Mouse (Mus musculus) heart, adult 2 months (tissue): Measurements from ENCODE around the gene Vwa1. TPM values are rescaled to one million over a fixed set of nuclear protein-coding genes. Genes with fewer than 3 reads are reported as not detected.

Experiments used
- DNase-seq, 2 experiments: peaks; one replicate each; pipeline ENCODE4 v3.0.0; 2021
- H3K27ac ChIP-seq: fragments of 200-600 bp; 2 replicates; pipeline ENCODE4 v1.8.1; 2022
- H3K27me3 ChIP-seq: fragments of 200-500 bp; 2 replicates; pipeline ENCODE4 v1.6.1; 2012; ENCODE audit warnings: mild to moderate bottlenecking, low read length, inconsistent platforms, mixed read lengths; ENCODE audit not compliant: control insufficient read depth, insufficient read depth
- H3K36me3 ChIP-seq: fragments of 200-500 bp; 2 replicates; pipeline ENCODE4 v1.6.1; 2012; ENCODE audit warnings: low read length, inconsistent platforms; ENCODE audit not compliant: control insufficient read depth, insufficient read depth
- H3K4me1 ChIP-seq: fragments of 200-500 bp; 2 replicates; pipeline ENCODE4 v1.6.1; 2011; ENCODE audit warnings: low read length; ENCODE audit not compliant: control insufficient read depth, insufficient read depth
- H3K4me3 ChIP-seq: fragments of 200-600 bp; 2 replicates; pipeline ENCODE4 v1.8.1; 2022
- H3K79me2 ChIP-seq: fragments of 200-500 bp; replicated peaks from 2 replicates; pipeline ENCODE4 v1.6.1; 2012; ENCODE audit warnings: mild to moderate bottlenecking, inconsistent platforms, low read length, moderate library complexity, mixed read lengths; ENCODE audit not compliant: control insufficient read depth, insufficient read depth
- H3K9ac ChIP-seq: fragments of 200-500 bp; 2 replicates; pipeline ENCODE4 v1.6.1; 2012; ENCODE audit warnings: low read depth, mild to moderate bottlenecking, control low read depth, inconsistent platforms, low read length, mixed read lengths
- CTCF ChIP-seq: fragments of 200-600 bp; IDR thresholded peaks from 2 replicates; pipeline ENCODE4 v1.8.1; 2022; ENCODE audit warnings: antibody characterized with exemption, mild to moderate bottlenecking, moderate library complexity
- EP300 ChIP-seq: fragments of 200-500 bp; IDR thresholded peaks from 2 replicates; pipeline ENCODE4 v1.6.1; 2011; ENCODE audit warnings: low read depth, low read length, control low read depth; ENCODE audit not compliant: insufficient read depth
- POLR2A ChIP-seq: fragments of 200-500 bp; IDR thresholded peaks from 2 replicates; pipeline ENCODE4 v1.6.1; 2011; ENCODE audit warnings: mild to moderate bottlenecking, low read depth, low read length, control low read depth; ENCODE audit not compliant: insufficient read depth
- WGBS: fragments of 180-500 bp; shearing (Covaris S2); methylation state at CpG from one replicate; pipeline ENCODE4 v1.1.7; 2018; 5-methylcytosine and 5-hydroxymethylcytosine counted together
- intact Hi-C: fragments of 180-260 bp; cut with DNase I; formaldehyde crosslinking; loops from one replicate; pipeline ENCODE4 v1.15.1; 2025
- polyA plus RNA-seq: library from polyadenylated mRNA; depleted of rRNA; stranded (reverse); fragments of >200 nt; gene quantifications from 2 replicates; pipeline ENCODE4 v1.2.3, GENCODE M21; 2012
- total RNA-seq, 2 experiments: library from RNA; stranded (reverse); gene quantifications; 2 replicates each; pipeline ENCODE4 v1.2.3; 2021

Vwa1 gene
- total and polyA plus RNA-seq, 3 experiments, result 6.4 to 14.4 (median 9.8) TPM

DNA sequence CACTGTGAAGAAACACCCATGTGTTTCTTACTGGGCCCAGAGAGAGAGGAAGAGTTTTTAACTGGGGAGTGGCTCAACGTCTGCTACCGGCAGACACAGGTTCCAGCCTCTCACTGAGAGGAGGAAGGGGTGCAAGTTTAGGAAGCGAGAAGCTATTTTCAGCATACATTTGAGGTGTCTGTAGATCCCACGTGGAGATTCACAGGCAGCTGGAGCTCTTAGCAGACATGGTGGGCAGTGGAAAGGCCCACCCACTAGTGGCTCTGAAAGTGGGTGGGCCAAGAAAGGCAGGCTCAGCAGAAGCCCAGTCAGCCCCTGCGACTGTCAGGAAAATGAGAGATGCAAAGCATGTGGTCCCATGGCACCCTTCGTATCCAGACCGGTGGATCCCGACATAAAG lies 36.2 kb downstream of the Vwa1 start:
- Histone ChIP-seq H3K27ac (no peak overlapping the region), H3K9ac (no peak overlapping the region), H3K4me1 (no peaks in the 10 kb centered on the region), H3K36me3 (no peaks in the 10 kb centered on the region), H3K79me2 (no peaks in the 10 kb centered on the region), H3K27me3 (no peaks in the 10 kb centered on the region), H3K4me3 (no peak overlapping the region)
- 49% methylated on average over 8 of the region's 8 CpGs for WGBS
- intact Hi-C loops, result no loop called here
- TF ChIP-seq CTCF (no peak), POLR2A (no peak), EP300 (no peak)
- DNase-seq, result no peak

GRCm38 (mm10) chr4:155736421-155736820 lies 38.1 kb downstream of the Vwa1 start:
- Histone ChIP-seq H3K79me2 (no peaks in the 10 kb centered on the region), H3K4me1 (no peaks in the 10 kb centered on the region), H3K36me3 (no peaks in the 10 kb centered on the region), H3K4me3 (no peak overlapping the region), H3K9ac (no peak overlapping the region), H3K27me3 (no peaks in the 10 kb centered on the region), H3K27ac (no peak overlapping the region)
- DNase-seq, result no peak
- WGBS, result 93% methylated on average over 5 of the region's 5 CpGs
- no peak for TF ChIP-seq CTCF
- TF ChIP-seq POLR2A, result no peak
- no peak for TF ChIP-seq EP300
- intact Hi-C loops, result loop anchor here (2.0 kb wide), 1 partner anchor 24 kb away; the partner anchor contains the start of gene Atad3a

GRCm38 (mm10) chr4:155735788-155736187 lies 38.7 kb downstream of the Vwa1 start:
- Histone ChIP-seq H3K4me1 (no peaks in the 10 kb centered on the region), H3K36me3 (no peaks in the 10 kb centered on the region), H3K27ac (peak overlapping the region; percentile 92), H3K4me3 (peak overlapping the region; percentile 73), H3K9ac (peak overlapping the region; percentile 45; the same call in 1 of the 2 replicates), H3K27me3 (no peaks in the 10 kb centered on the region), H3K79me2 (no peaks in the 10 kb centered on the region)
- TF ChIP-seq CTCF (no peak), POLR2A (no peak), EP300 (no peak)
- 70% methylated on average over 5 of the region's 5 CpGs for WGBS
- no peak for DNase-seq
- intact Hi-C loops, result loop anchor here (2.0 kb wide), 1 partner anchor 25 kb away; the partner anchor contains the start of gene Atad3a

DNA sequence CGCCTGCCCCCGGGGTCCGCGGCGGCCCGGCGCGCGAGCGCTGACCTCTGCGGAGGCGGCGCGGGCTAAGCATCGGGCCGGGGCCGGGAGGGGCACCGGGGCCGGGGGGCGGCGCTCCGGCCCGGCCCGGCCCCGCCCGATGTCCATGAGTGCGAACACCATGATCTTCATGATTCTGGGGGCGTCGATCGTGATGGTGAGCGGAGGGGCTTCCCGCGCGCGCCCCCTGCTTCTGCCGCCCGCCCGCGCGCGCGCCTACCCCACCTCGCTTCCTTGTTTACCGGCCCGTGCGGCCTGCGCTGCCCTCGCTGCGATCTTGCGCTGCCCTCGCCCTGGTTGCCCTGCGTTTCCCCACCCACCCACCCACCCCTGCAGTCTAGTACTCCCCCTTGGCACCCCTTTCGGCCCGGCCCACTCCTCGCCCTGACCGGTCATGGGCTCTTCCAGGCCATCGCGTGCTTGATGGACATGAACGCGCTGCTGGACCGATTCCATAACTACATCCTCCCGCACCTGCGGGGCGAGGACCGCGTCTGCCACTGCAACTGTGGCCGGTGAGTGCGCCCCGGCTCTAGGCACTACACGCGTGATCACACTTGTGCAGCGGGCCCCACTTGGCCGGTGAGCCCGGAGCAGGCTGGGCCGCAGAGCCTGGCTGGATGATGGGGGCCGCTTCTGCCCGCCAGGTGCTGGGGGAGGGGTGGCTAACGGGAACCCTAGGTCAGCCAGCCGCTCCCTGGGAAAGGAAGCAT lies 39.4 kb downstream of the Vwa1 start:
- Histone ChIP-seq H3K27me3 (no peaks in the 10 kb centered on the region), H3K79me2 (no peaks in the 10 kb centered on the region), H3K36me3 (no peaks in the 10 kb centered on the region), H3K27ac (peak overlapping the region; percentile 92), H3K9ac (peak overlapping the region; percentile 45), H3K4me3 (peak overlapping the region; percentile 73), H3K4me1 (no peaks in the 10 kb centered on the region)
- intact Hi-C loops, result no loop called here
- WGBS, result 2% methylated on average over 77 of the region's 79 CpGs
- peak in 1 of 2 experiments; percentile 60 for DNase-seq
- TF ChIP-seq POLR2A (no peak), EP300 (no peak)

- H3K4me1 ChIP-seq, result no peaks in the 10 kb centered on the region
- WGBS, result 6% methylated on average over 32 of the region's 35 CpGs
- peak; percentile 91 to 92 for DNase-seq
- no peaks in the 10 kb centered on the region for H3K79me2 ChIP-seq
- TF ChIP-seq POLR2A (peak; percentile 51), EP300 (no peak)
- no peaks in the 10 kb centered on the region for H3K27me3 ChIP-seq
- peak within 1 kb of the TSS; percentile 45 for H3K9ac ChIP-seq
- no peaks in the 10 kb centered on the region for H3K36me3 ChIP-seq
- intact Hi-C loops, result no loop called here
- peak within 1 kb of the TSS; percentile 92 for H3K27ac ChIP-seq
- H3K4me3 ChIP-seq, result peak within 1 kb of the TSS; percentile 73
Observed at GRCm38 (mm10) chr4:155734350-155734941, 40.1 kb downstream of the Vwa1 start, which contains the start of gene Tmem240. Tmem240 (plus strand) TSS chr4:155734800.

- TF ChIP-seq EP300 (no peak), POLR2A (no peak), CTCF (no peak)
- WGBS, result 89% methylated on average over 10 of the region's 10 CpGs
- H3K9ac ChIP-seq, result no peak overlapping the region
Observed at GRCm38 (mm10) chr4:155733267-155733666, 41.2 kb downstream of the Vwa1 start.

More at GRCm38 (mm10) chr4:155733267-155733666, 41.2 kb downstream of the Vwa1 start:
- Histone ChIP-seq H3K36me3 (no peaks in the 10 kb centered on the region), H3K4me1 (no peaks in the 10 kb centered on the region), H3K27me3 (no peaks in the 10 kb centered on the region), H3K27ac (no peak overlapping the region), H3K4me3 (no peak overlapping the region), H3K79me2 (no peaks in the 10 kb centered on the region)
- intact Hi-C loops, result no loop called here
- no peak for DNase-seq
